Mouse (Mus musculus) CH12.LX (cell line): ENCODE measurements at regions not wholly inside any gene's neighbourhood (a gene's known extent, or its start where the extent isn't known, plus 50 kb on each side); places are given as distances from the start of the nearest gene placed in this dataset.

Experiments used
- DNase-seq: peaks from one replicate; pipeline ENCODE4 v3.0.0-alpha.2; 2013; ENCODE audit errors: extremely low read depth
- H3K27ac ChIP-seq: 2 replicates; pipeline ENCODE4 v1.5.1; 2012; ENCODE audit warnings: low read depth, mild to moderate bottlenecking, control low read depth, moderate library complexity; ENCODE audit not compliant: insufficient read depth
- H3K27me3 ChIP-seq: replicated peaks from 2 replicates; pipeline ENCODE3; 2012; ENCODE audit warnings: inconsistent platforms
- H3K36me3 ChIP-seq, 2 experiments: replicated peaks in 1 of 2; 2 replicates each; pipeline versions ENCODE3 to v1.6.1; 2012; ENCODE audit warnings: inconsistent platforms in 1 of 2, low read length in 1 of 2, mild to moderate bottlenecking in 1 of 2, mixed read lengths in 1 of 2, moderate library complexity in 1 of 2; ENCODE audit not compliant: control insufficient read depth in 1 of 2, insufficient read depth in 1 of 2
- H3K4me1 ChIP-seq, 2 experiments: 2 replicates each; pipeline ENCODE4 v1.6.1; 2012; ENCODE audit warnings: inconsistent platforms in 1 of 2, moderate library complexity in 1 of 2; ENCODE audit not compliant: insufficient read depth in 2 of 2, control insufficient read depth in 1 of 2
- H3K4me2 ChIP-seq: 2 replicates; pipeline ENCODE4 v1.6.1; 2012; ENCODE audit warnings: low read depth, mild to moderate bottlenecking, control low read depth; ENCODE audit not compliant: poor library complexity, insufficient read depth, severe bottlenecking
- H3K4me3 ChIP-seq, 3 experiments: fragments of 150-350 bp in 1 of 3; sonication (generic) in 1 of 3; replicated peaks in 1 of 3; 2 replicates each; pipeline versions ENCODE3 to v1.5.1; 2011 to 2012; ENCODE audit warnings: low read depth in 2 of 3, low read length in 2 of 3, mild to moderate bottlenecking in 2 of 3, moderate library complexity in 2 of 3, control low read depth in 1 of 3, improper control_type of control experiment in 1 of 3, inconsistent platforms in 1 of 3, mixed read lengths in 1 of 3; ENCODE audit not compliant: poor library complexity in 1 of 3
- H3K79me2 ChIP-seq: replicated peaks from 2 replicates; pipeline ENCODE4 v1.6.1; 2012; ENCODE audit warnings: mild to moderate bottlenecking, moderate library complexity; ENCODE audit not compliant: control insufficient read depth, poor library complexity, insufficient read depth, severe bottlenecking; ENCODE audit errors: extremely low read depth
- H3K9ac ChIP-seq: 2 replicates; pipeline ENCODE4 v1.6.1; 2012; ENCODE audit warnings: low read depth, mild to moderate bottlenecking, control low read depth, moderate library complexity; ENCODE audit not compliant: insufficient read depth
- H3K9me3 ChIP-seq: replicated peaks from 2 replicates; pipeline ENCODE3; 2012; ENCODE audit warnings: low read length, inconsistent platforms, mixed read lengths
- CHD1 ChIP-seq: IDR thresholded peaks from 2 replicates; pipeline ENCODE4 v1.6.1; 2012; ENCODE audit warnings: low read depth, low read length, improper control_type of control experiment, inconsistent platforms
- ELF1 ChIP-seq: IDR thresholded peaks from 2 replicates; pipeline ENCODE4 v1.6.1; 2014; ENCODE audit warnings: low read depth, mild to moderate bottlenecking, inconsistent platforms, low read length, improper control_type of control experiment
- ETS1 ChIP-seq: conservative IDR thresholded peaks from 2 replicates; pipeline ENCODE4 v1.6.1; 2012; ENCODE audit warnings: low read depth, mild to moderate bottlenecking, inconsistent platforms, low read length, improper control_type of control experiment, moderate library complexity
- GABPA ChIP-seq: IDR thresholded peaks from 2 replicates; pipeline ENCODE4 v1.6.1; 2012; ENCODE audit warnings: low read depth, low read length, improper control_type of control experiment, inconsistent platforms; ENCODE audit not compliant: insufficient replicate concordance
- MAFK ChIP-seq: IDR thresholded peaks from 2 replicates; pipeline ENCODE4 v1.6.1; 2011; ENCODE audit warnings: low read length, improper control_type of control experiment; ENCODE audit not compliant: insufficient replicate concordance
- MAX ChIP-seq: IDR thresholded peaks from 2 replicates; pipeline ENCODE4 v1.6.1; 2011; ENCODE audit warnings: low read length, improper control_type of control experiment
- MYC ChIP-seq: IDR thresholded peaks from 2 replicates; pipeline ENCODE4 v1.6.1; 2011; ENCODE audit warnings: low read depth, mild to moderate bottlenecking, improper control_type of control experiment, low read length
- POLR2A ChIP-seq: IDR thresholded peaks from 2 replicates; pipeline ENCODE4 v1.6.1; 2011; ENCODE audit warnings: low read depth, mild to moderate bottlenecking, improper control_type of control experiment, low read length
- POLR2AphosphoS2 ChIP-seq: IDR thresholded peaks from 2 replicates; pipeline ENCODE4 v1.6.1; 2011; ENCODE audit warnings: low read depth, low read length, improper control_type of control experiment
- RCOR1 ChIP-seq: conservative IDR thresholded peaks from 2 replicates; pipeline ENCODE4 v1.6.1; 2012; ENCODE audit warnings: low read depth, mild to moderate bottlenecking, inconsistent platforms, low read length, improper control_type of control experiment
- SMC3 ChIP-seq: IDR thresholded peaks from 2 replicates; pipeline ENCODE4 v1.6.1; 2011; ENCODE audit warnings: low read depth, low read length, improper control_type of control experiment
- TBP ChIP-seq: conservative IDR thresholded peaks from 2 replicates; pipeline ENCODE4 v1.6.1; 2011; ENCODE audit warnings: low read depth, low read length, improper control_type of control experiment
- UBTF ChIP-seq: IDR thresholded peaks from 2 replicates; pipeline ENCODE4 v1.6.1; 2012; ENCODE audit warnings: low read depth, mild to moderate bottlenecking, inconsistent platforms, low read length, improper control_type of control experiment, moderate library complexity
- USF2 ChIP-seq: conservative IDR thresholded peaks from 2 replicates; pipeline ENCODE4 v1.6.1; 2011; ENCODE audit warnings: low read depth, low read length, improper control_type of control experiment
- ZC3H11A ChIP-seq: IDR thresholded peaks from 2 replicates; pipeline ENCODE4 v1.6.1; 2012; ENCODE audit warnings: low read depth, mild to moderate bottlenecking, inconsistent platforms, low read length, improper control_type of control experiment
- ZKSCAN1 ChIP-seq: IDR thresholded peaks from 2 replicates; pipeline ENCODE4 v1.6.1; 2012; ENCODE audit warnings: low read depth, inconsistent platforms, low read length, improper control_type of control experiment, borderline replicate concordance
- ZMIZ1 ChIP-seq: IDR thresholded peaks from 2 replicates; pipeline ENCODE4 v1.6.1; 2012; ENCODE audit warnings: low read depth, mild to moderate bottlenecking, inconsistent platforms, low read length, improper control_type of control experiment
- ZNF384 ChIP-seq: IDR thresholded peaks from 2 replicates; pipeline ENCODE4 v1.6.1; 2012; ENCODE audit warnings: low read depth, low read length, improper control_type of control experiment, inconsistent platforms
- dilution Hi-C: fragments of 300-500 bp; cut with MboI; formaldehyde crosslinking; loops from 2 replicates; pipeline ENCODE4 v1.14.3; 2020; ENCODE audit warnings: low sequenced_read_pairs; ENCODE audit not compliant: extremely low pct_unique_long_range_greater_than_20kb, extremely low pct_ligation_motif_present
- in situ Hi-C: fragments of 300-500 bp; cut with MboI; formaldehyde crosslinking; loops from 3 replicates; pipeline ENCODE4 v1.14.3; 2019; ENCODE audit warnings: low sequenced_read_pairs, low pct_ligation_motif_present, low pct_unique_long_range_greater_than_20kb, mixed read lengths

- Histone ChIP-seq H3K4me1 (peaks cover 6 to 36% of the 10 kb centered on the region in 2 experiments), H3K27me3 (no peaks in the 10 kb centered on the region), H3K79me2 (no peaks in the 10 kb centered on the region), H3K9me3 (no peaks in the 10 kb centered on the region), H3K27ac (no peak overlapping the region), H3K4me3 (no peak overlapping the region), H3K9ac (no peak overlapping the region), H3K4me2 (no peak overlapping the region), H3K36me3 (no peaks in the 10 kb centered on the region)
- dilution Hi-C loops (no loop called here), in situ Hi-C loops (loop anchor here (10.0 kb wide), 1 partner anchor 97 kb away; no protein-coding TSS in a partner anchor)
- DNase-seq = no peak
- no peak for TF ChIP-seq UBTF
- no peak for TF ChIP-seq MAX
- no peak for TF ChIP-seq CHD1
- no peak for TF ChIP-seq ZKSCAN1
- TF ChIP-seq TBP = no peak
- TF ChIP-seq POLR2AphosphoS2 = no peak
- no peak for TF ChIP-seq RCOR1
- no peak for TF ChIP-seq SMC3
- no peak for TF ChIP-seq ZNF384
- TF ChIP-seq MYC = no peak
- TF ChIP-seq ZC3H11A = no peak
- no peak for TF ChIP-seq USF2
- TF ChIP-seq GABPA = no peak
- TF ChIP-seq POLR2A = no peak
- TF ChIP-seq ELF1 = no peak
- TF ChIP-seq ETS1 = no peak
- no peak for TF ChIP-seq MAFK
Measured at GRCm38 (mm10) chr13:32507825-32508224, 169.3 kb upstream of the Gmds start.

GRCm38 (mm10) chr13:32498205-32498790 lies 159.8 kb upstream of the Gmds start:
- dilution Hi-C loops = no loop called here
- H3K9ac ChIP-seq = no peak overlapping the region
- in situ Hi-C loops = no loop called here

More at GRCm38 (mm10) chr13:32498205-32498790, 159.8 kb upstream of the Gmds start:
- TF ChIP-seq ZNF384 = no peak
- TF ChIP-seq ZMIZ1 = no peak
- Histone ChIP-seq H3K36me3 (no peaks in the 10 kb centered on the region), H3K27me3 (no peaks in the 10 kb centered on the region), H3K79me2 (no peaks in the 10 kb centered on the region), H3K4me3 (no peak overlapping the region), H3K4me1 (peaks cover 0 to 22% of the 10 kb centered on the region in 2 experiments; a peak in 3 of 4 replicates), H3K9me3 (no peaks in the 10 kb centered on the region), H3K4me2 (no peak overlapping the region), H3K27ac (no peak overlapping the region)
- no peak for DNase-seq
